Mouse (Mus musculus): ENCODE results near the gene Pak4. TPM values are rescaled to one million over a fixed set of nuclear protein-coding genes. Genes with fewer than 3 reads are reported as not detected.
A peak's percentile ranks its signal among the peaks of the same experiment; 100 is the strongest.

The Pak4 gene
- polyA plus RNA-seq, 1 experiment from 2014 or later: 16.0 TPM

DNA sequence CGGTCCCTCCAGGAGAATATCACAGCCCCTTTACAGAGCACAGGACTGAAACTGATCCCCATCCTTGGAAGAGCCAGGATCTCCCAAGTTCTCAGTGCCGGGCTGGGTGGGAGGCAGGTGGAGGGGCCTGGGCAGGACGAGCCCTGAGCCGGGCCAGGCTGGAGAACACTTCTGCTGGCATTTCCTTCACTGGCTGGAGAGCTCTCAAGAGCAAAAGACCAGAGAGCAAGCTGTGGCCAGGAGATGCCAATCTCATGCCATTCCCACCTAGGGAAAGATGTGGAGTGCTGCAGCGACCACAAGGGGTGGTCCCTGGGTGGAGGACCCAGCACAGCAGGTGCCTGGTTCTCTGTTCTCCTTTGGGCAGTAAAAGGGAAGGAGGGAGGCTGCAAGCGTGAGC, 13.0 kb downstream of the Pak4 start:
- no peak overlapping the region for H3K4me3 ChIP-seq (replicated peaks)
- no peaks in the 10 kb centered on the region for H3K27me3 ChIP-seq (replicated peaks)
- H3K4me1 ChIP-seq: peaks cover 55% of the 10 kb centered on the region
- H3K9ac ChIP-seq (replicated peaks): no peak overlapping the region
- no peak overlapping the region for H3K27ac ChIP-seq (replicated peaks)
- no peaks in the 10 kb centered on the region for H3K9me3 ChIP-seq (replicated peaks)
- H3K36me3 ChIP-seq: no peaks in the 10 kb centered on the region
- H3K4me2 ChIP-seq: no peak overlapping the region
- WGBS: 80% methylated on average over 6 of the region's 6 CpGs
- no peak for ATAC-seq (ENCODE audit: low FRiP score)

DNA sequence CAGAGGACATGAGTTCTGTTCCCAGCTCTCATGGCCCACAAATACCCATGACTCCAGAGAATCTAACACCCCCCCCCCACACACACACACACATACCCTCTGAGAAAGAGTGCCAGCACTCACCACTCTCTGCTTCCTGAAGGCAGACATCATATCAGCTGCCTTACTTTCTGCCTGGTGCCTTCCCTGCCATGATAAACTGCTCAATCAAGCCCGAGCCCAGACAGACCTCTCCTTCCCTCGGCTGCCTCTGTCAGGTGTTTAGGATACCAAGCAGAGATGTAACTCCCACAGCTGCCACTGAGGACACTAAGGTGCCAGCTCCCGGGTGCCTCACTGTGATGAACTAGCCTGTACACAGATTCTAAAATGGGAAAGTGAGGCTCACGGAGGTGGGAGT, 13.5 kb downstream of the Pak4 start:
- WGBS: 71% methylated on average over 4 of the region's 4 CpGs
- Histone ChIP-seq H3K27ac (replicated peaks) (no peak overlapping the region), H3K9me3 (replicated peaks) (no peaks in the 10 kb centered on the region), H3K4me2 (no peak overlapping the region), H3K4me3 (replicated peaks) (no peak overlapping the region), H3K4me1 (peaks cover 58% of the 10 kb centered on the region), H3K27me3 (replicated peaks) (no peaks in the 10 kb centered on the region), H3K36me3 (no peaks in the 10 kb centered on the region), H3K9ac (replicated peaks) (no peak overlapping the region)
- no peak for ATAC-seq (ENCODE audit: low FRiP score)

DNA sequence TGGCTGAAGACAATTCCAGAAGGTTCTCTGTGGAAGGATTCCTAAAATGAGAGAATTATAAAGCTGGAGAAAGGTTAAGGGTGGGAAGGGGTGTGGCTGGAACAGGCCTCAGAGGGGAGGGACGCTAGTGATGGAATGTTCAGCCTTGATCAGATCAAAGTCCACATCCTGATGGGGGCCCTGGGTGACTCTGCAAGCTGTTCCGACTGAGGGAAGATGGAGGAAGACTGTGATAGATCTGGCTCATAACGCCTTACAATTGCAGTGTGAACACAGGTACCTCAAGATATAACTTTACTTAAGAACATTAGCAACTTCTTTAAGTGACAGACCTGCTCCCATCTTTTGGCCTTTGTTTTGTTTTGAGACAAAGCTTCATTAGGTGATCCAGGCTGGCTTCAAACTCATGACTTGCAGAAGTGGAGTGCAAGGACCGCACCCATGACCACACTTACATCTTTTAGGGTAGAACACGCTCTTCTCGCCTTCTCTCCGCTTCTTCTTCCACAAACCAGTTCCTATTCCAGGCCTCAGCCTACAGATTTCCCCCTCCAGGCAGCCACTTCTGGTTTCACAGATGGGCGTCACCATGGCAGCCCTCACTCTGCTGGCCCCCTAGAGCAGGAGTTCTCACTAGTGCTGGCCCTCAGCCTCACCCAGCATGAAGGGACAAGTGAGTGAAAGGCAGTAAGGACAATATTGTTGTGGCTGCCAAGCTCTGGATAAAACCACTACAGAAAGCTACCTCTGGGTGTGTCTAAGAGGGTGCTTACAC, 14.2 kb downstream of the Pak4 start:
- Histone ChIP-seq H3K4me1 (peaks cover 63% of the 10 kb centered on the region), H3K9ac (replicated peaks) (no peak overlapping the region), H3K4me2 (no peak overlapping the region), H3K4me3 (replicated peaks) (no peak overlapping the region), H3K27ac (replicated peaks) (peak overlapping the region; percentile 48; the same call in 1 of the 2 replicates), H3K27me3 (replicated peaks) (no peaks in the 10 kb centered on the region), H3K9me3 (replicated peaks) (no peaks in the 10 kb centered on the region), H3K36me3 (no peaks in the 10 kb centered on the region)
- no peak for ATAC-seq (ENCODE audit: low FRiP score)
- WGBS: 78% methylated on average over 8 of the region's 8 CpGs

DNA sequence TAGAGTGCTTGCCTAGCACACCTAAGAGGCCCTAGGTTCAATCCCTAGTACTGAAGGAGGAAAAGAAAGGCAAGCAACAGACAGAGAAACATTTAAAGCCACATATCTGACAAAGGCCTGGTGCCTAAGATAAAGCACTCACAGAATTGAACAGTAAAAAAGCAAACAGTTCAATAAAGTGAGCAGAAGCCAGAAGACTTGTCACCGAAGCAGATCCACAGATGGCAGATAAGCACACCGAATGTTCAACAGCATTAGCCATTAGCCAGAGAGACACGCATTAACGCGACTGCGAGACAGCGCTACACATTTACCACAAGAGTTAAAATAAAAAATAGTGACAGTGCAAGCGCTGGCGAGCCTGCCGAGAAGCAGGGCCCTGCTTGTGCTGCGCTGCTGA, 15.1 kb downstream of the Pak4 start:
- Histone ChIP-seq H3K9me3 (replicated peaks) (no peaks in the 10 kb centered on the region), H3K4me3 (replicated peaks) (no peak overlapping the region), H3K36me3 (no peaks in the 10 kb centered on the region), H3K4me2 (no peak overlapping the region), H3K27ac (replicated peaks) (peak overlapping the region; percentile 48), H3K27me3 (replicated peaks) (no peaks in the 10 kb centered on the region), H3K9ac (replicated peaks) (no peak overlapping the region), H3K4me1 (peaks cover 59% of the 10 kb centered on the region)
- WGBS: 49% methylated on average over 11 of the region's 11 CpGs
- peak; percentile 40; the same call in 1 of the 2 replicates for ATAC-seq (ENCODE audit: low FRiP score)

DNA sequence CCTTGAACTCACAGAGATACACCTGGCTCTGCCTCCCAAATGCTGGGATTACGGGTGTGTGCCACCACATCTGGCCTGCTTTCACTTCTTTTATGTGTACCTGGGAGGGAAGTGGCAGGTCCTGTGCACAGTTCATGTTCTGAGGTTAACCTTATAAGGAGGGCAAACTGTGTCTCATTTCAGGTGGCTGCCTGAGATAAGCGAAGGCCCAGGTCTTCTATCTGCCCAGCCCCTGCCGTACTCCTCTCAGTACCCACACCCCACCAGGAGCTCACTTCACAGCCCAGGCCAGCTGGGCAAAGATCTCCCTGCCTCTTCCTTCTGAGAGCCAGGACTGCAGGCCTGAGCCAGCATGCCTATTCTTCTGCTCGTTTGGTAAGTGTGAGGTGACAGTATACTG, 16.3 kb downstream of the Pak4 start:
- Histone ChIP-seq H3K9me3 (replicated peaks) (no peaks in the 10 kb centered on the region), H3K4me1 (peaks cover 59% of the 10 kb centered on the region), H3K27me3 (replicated peaks) (no peaks in the 10 kb centered on the region), H3K36me3 (no peaks in the 10 kb centered on the region), H3K9ac (replicated peaks) (no peak overlapping the region), H3K4me3 (replicated peaks) (no peak overlapping the region), H3K27ac (replicated peaks) (no peak overlapping the region), H3K4me2 (no peak overlapping the region)
- ATAC-seq (ENCODE audit: low FRiP score): no peak
- 87% methylated on average over 4 of the region's 4 CpGs for WGBS

DNA sequence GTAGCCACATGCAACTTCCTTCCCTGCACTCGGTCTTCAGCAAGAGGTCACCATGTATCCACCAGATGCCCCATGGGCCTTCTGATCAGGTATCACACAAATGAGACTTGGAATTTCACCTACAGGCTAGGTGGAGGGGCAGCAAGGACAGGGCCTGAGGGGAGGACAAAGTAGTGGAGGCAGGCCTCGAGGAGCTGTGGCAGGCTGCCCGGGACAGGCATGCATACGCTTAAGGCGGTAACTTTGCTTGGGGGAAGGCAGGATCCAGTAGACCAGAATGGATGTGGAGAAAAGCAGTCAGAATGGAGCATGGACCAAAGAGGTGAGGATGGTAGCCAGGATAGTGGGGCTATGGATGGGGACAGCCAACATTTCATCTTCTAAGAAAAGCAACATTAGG, 18.2 kb downstream of the Pak4 start:
- Histone ChIP-seq H3K36me3 (no peaks in the 10 kb centered on the region), H3K4me2 (no peak overlapping the region), H3K4me3 (replicated peaks) (no peak overlapping the region), H3K27me3 (replicated peaks) (no peaks in the 10 kb centered on the region), H3K9me3 (replicated peaks) (no peaks in the 10 kb centered on the region), H3K4me1 (peaks cover 50% of the 10 kb centered on the region), H3K9ac (replicated peaks) (no peak overlapping the region), H3K27ac (replicated peaks) (no peak overlapping the region)
- WGBS: 75% methylated on average over 5 of the region's 5 CpGs
- no peak for ATAC-seq (ENCODE audit: low FRiP score)

DNA sequence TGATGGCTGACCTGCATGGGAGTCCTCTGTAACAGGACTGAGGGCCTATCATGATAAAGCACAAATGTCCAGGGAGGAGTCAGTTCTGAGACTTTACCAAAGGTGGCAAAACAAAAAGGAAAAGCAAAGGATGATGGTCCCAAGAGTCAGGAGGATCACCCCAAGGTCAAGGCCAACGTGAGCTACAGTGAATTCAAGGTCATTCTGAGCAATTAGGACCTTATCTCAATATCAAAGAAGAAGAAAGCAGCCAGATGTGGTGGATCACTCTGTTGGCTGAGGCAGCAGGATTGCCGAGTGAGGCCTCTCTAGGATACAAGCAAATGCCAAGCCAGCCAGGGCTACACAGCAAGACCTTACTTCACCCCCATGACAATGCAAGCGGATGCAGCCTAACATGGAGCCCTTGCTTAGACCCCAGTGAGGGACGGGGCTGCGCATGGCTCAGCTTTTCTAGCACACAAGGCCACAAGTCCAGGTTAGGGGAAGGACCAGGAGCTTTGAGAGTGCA, 19.4 kb downstream of the Pak4 start:
- no peak overlapping the region for H3K4me3 ChIP-seq (replicated peaks)
- no peaks in the 10 kb centered on the region for H3K36me3 ChIP-seq
- H3K27me3 ChIP-seq (replicated peaks): no peaks in the 10 kb centered on the region
- H3K9ac ChIP-seq (replicated peaks): no peak overlapping the region
- no peak overlapping the region for H3K27ac ChIP-seq (replicated peaks)
- H3K9me3 ChIP-seq (replicated peaks): no peaks in the 10 kb centered on the region
- no peak for ATAC-seq (ENCODE audit: low FRiP score)
- no peak overlapping the region for H3K4me2 ChIP-seq
- 79% methylated on average over 5 of the region's 5 CpGs for WGBS
- H3K4me1 ChIP-seq: peaks cover 38% of the 10 kb centered on the region

DNA sequence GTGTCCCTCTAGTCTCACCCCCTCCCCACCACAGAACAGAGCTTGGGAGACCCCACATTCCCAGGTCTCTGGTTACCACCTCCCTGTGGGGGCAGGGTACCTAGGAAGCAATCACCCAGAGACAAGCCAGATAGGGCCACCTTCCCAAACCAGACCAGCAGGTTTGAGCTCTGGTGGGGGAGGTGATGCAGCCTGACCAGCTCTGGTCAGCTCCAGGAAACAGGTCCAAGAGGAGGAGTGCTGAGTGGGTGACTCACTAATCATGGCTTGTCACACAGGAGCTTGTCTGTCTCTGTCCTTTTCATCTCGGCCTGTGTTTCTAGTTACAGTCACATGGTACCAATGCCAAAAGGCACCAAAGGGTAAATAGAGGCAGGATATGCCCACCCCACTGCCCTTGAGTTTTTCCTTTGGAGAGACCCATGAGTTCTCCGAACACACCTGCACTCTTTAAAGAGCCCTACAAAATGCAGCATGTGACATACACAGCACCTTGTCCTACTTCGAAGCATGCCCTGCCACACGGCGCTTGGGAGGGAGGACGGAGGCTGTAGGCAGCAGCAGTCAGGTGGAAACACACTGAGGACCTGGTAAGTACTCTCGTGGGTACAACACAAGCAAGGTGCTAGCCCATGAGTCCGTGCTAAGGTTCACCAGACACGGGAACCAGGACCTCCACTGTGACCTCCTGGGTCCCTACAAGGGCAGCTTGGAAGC, 20.0 kb downstream of the Pak4 start:
- H3K4me2 ChIP-seq: no peak overlapping the region
- no peak overlapping the region for H3K27ac ChIP-seq (replicated peaks)
- peaks cover 32% of the 10 kb centered on the region for H3K4me1 ChIP-seq
- H3K9ac ChIP-seq (replicated peaks): no peak overlapping the region
- H3K4me3 ChIP-seq (replicated peaks): no peak overlapping the region
- no peaks in the 10 kb centered on the region for H3K9me3 ChIP-seq (replicated peaks)
- WGBS: 90% methylated on average over 9 of the region's 9 CpGs
- no peaks in the 10 kb centered on the region for H3K27me3 ChIP-seq (replicated peaks)
- no peaks in the 10 kb centered on the region for H3K36me3 ChIP-seq
- ATAC-seq (ENCODE audit: low FRiP score): no peak

DNA sequence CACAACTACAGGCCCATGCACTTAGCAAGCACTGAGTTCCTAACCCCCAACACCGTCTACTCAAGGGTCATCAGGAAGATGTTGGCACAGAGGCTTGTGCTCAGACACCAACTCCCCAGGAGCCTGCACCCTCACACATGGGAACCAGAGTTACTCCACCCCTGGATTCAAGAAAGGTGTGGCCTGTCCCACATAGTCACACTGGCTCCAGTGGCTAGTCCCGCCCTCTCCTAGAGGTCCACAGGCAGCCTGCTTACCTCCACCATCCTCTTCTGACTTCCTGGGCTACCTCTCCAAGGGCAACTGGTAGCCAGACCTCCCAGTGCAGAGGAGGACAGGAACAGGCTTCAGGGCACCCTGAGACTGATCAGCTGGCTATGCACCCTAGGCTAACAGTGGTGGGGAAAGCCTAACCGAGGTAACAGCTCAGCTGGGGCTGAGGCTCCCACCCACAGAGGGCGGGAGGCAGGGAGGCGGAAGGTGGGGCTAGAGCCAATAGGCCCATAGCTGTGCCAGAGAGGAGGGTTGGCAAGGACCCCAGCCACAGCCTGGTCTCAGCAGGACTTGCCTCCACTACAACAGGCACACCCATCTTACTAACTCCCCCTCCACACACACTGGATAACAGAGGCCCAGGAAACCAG, 21.6 kb downstream of the Pak4 start:
- Histone ChIP-seq H3K4me1 (peaks cover 27% of the 10 kb centered on the region), H3K4me3 (replicated peaks) (no peak overlapping the region), H3K9ac (replicated peaks) (no peak overlapping the region), H3K27me3 (replicated peaks) (no peaks in the 10 kb centered on the region), H3K36me3 (no peaks in the 10 kb centered on the region), H3K27ac (replicated peaks) (no peak overlapping the region), H3K4me2 (no peak overlapping the region), H3K9me3 (replicated peaks) (no peaks in the 10 kb centered on the region)
- ATAC-seq (ENCODE audit: low FRiP score): 0 out of 2 replicates have a peak, but pooled peaks have one; percentile 35
- 87% methylated on average over 5 of the region's 5 CpGs for WGBS

DNA sequence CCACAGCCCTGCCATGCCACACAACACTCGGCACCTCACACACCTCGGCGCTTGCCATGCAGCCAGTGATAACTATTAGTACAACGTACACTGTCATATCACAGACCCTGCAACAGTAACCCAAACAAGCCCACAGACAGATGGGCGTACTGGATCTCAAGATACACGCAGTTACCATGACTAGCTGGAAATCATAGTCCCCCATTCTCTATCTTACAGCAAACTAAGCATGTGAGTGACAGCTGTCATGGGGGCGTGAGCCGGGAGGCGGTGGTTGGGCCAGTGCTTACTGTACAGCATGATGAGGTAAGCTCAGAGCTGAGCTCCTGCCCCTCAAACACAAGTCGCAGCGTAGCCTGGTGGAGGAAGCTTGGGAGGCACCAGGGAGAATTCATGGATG, 22.4 kb downstream of the Pak4 start:
- no peak for ATAC-seq (ENCODE audit: low FRiP score)
- 96% methylated on average over 11 of the region's 11 CpGs for WGBS
- H3K4me1 ChIP-seq: peaks cover 35% of the 10 kb centered on the region

DNA sequence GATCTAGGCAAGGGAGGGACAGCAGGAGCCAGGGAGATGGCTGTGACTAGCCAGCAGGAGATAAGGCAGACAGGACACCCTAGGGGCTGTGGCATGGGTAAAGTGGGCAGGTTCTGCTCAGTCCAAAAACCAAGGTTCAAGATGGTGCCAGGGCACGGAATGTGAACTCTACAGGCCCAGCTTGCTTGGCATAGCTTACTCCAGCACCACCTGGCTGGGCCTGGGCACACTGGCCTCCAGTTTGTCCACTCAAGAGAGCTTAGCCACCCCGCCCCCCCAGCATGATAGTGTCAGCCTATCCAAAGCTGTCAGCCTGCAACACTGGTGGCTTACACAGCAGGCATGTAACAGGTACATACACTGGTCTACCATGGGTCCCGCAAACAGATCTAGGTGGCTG, 24.7 kb downstream of the Pak4 start:
- Histone ChIP-seq H3K4me3 (replicated peaks) (no peak overlapping the region), H3K4me1 (peaks cover 33% of the 10 kb centered on the region)

More for the DNA sequence above, 22.4 kb downstream of the Pak4 start:
- H3K4me2 ChIP-seq: no peak overlapping the region
- no peak overlapping the region for H3K27ac ChIP-seq (replicated peaks)
- no peak overlapping the region for H3K9ac ChIP-seq (replicated peaks)
- H3K4me3 ChIP-seq (replicated peaks): no peak overlapping the region
- no peaks in the 10 kb centered on the region for H3K36me3 ChIP-seq
- H3K9me3 ChIP-seq (replicated peaks): no peaks in the 10 kb centered on the region
- no peaks in the 10 kb centered on the region for H3K27me3 ChIP-seq (replicated peaks)

More for the DNA sequence above, 24.7 kb downstream of the Pak4 start:
- no peaks in the 10 kb centered on the region for H3K27me3 ChIP-seq (replicated peaks)
- H3K27ac ChIP-seq (replicated peaks): no peak overlapping the region
- H3K9ac ChIP-seq (replicated peaks): no peak overlapping the region
- WGBS: 95% methylated on average over 3 of the region's 3 CpGs
- no peak for ATAC-seq (ENCODE audit: low FRiP score)
- H3K9me3 ChIP-seq (replicated peaks): no peaks in the 10 kb centered on the region
- H3K4me2 ChIP-seq: no peak overlapping the region
- 0 out of 2 replicates have a peak, but pooled peaks cover 3% of the 10 kb centered on the region for H3K36me3 ChIP-seq
